Mouse (Mus musculus): ENCODE measurements around the gene Uba1.

- TF ChIP-seq HCFC1 (IDR thresholded peaks at IDR 0.05; ENCODE audit: low read depth, low read length) (no peak), CTCF (conservative IDR thresholded peaks at IDR 0.05 in 1 of 2, IDR thresholded peaks at IDR 0.05 in 1 of 2; ENCODE audit: low read depth in 2 of 2, low read length in 2 of 2) (no peak), RAD21 (IDR thresholded peaks at IDR 0.05; ENCODE audit: low read depth, low read length) (no peak), CHD1 (IDR thresholded peaks at IDR 0.05; ENCODE audit: low read depth, low read length) (no peak), SMC3 (IDR thresholded peaks at IDR 0.05; ENCODE audit: low read depth, low read length) (no peak), E2F4 (IDR thresholded peaks at IDR 0.05; ENCODE audit: insufficient replicate concordance, low read depth, low read length) (no peak), ELF1 (IDR thresholded peaks at IDR 0.05; ENCODE audit: low read depth, low read length) (no peak), JUND (conservative IDR thresholded peaks at IDR 0.05; ENCODE audit: low read depth, low read length) (no peak), POLR2AphosphoS2 (IDR thresholded peaks at IDR 0.05; ENCODE audit: low read depth, low read length) (0 out of 2 replicates have a peak, but pooled peaks have one; percentile 25), KAT2A (IDR thresholded peaks at IDR 0.05; ENCODE audit: insufficient replicate concordance, low read length) (no peak)
Observed at GRCm38 (mm10) chrX:20663444-20663790, 5.3 kb downstream of the Uba1 start.

All from CH12.LX (cell line).